Mouse (Mus musculus): ENCODE results near the gene Usp15.

DNA sequence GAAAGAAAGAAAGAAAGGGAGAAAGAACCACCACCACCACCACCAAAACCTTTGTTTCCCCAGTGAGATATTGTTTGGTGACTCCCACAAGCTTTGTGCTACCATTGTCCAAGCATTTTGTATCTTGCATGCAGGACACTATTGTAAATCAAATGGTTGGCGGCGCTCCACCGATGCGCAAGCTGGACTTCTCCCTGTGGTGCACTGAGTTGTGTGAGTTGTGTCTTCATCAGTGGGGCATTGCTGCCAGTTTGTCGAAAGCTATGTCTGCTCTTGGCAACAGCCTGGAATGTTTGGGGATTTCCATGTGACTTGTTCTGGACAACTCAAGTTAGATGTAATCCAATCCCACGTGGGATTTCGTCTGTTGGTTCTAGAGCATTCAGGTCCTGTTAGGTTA is 102.3 kb downstream of the Usp15 start:
- TF ChIP-seq POLR2A (IDR thresholded peaks at IDR 0.05; ENCODE audit: low read depth, low read length) (no peak), CTCF (IDR thresholded peaks at IDR 0.05; ENCODE audit: extremely low read depth, insufficient read length, insufficient replicate concordance, low read depth, low read length) (no peak)

Measured in small intestine, adult 2 months (tissue).